Mouse (Mus musculus): ENCODE results near the gene Cuzd1. TPM values are rescaled to one million over a fixed set of nuclear protein-coding genes. Genes with fewer than 3 reads are reported as not detected.

The Cuzd1 gene
- total RNA-seq, 2 experiments from 2014 or later: 0.33 to 0.38 TPM

GRCm38 (mm10) chr7:131264251-131264650 lies 57.8 kb downstream of the Cuzd1 start:
- DNase-seq: no peak
- intact Hi-C loops (cut with DNase I): no loop called here

GRCm38 (mm10) chr7:131260946-131261345 lies 61.1 kb downstream of the Cuzd1 start:
- intact Hi-C loops (cut with DNase I): no loop called here

More at GRCm38 (mm10) chr7:131260946-131261345, 61.1 kb downstream of the Cuzd1 start:
- DNase-seq: no peak

Other genes with a start within 250 kb of the Cuzd1 start
- not detected for gene 4933402N03Rik, start 176.0 kb downstream of the Cuzd1 start, total RNA-seq (2021)
- 10 to 100 TPM; 12.5 to 14.2 TPM for gene 5430419D17Rik, start 147.9 kb downstream of the Cuzd1 start, total RNA-seq (2021)
- not detected for gene Fam24b, start 7.2 kb upstream of the Cuzd1 start, total RNA-seq (2021)
- not detected for gene Fam24a, start 11.6 kb upstream of the Cuzd1 start, total RNA-seq (2021)
- gene 2310057M21Rik, start 40.5 kb upstream of the Cuzd1 start, total RNA-seq (2021): 10 to 100 TPM; 11.9 to 14.1 TPM
- 10 to 100 TPM; 43.1 to 47.8 TPM for gene Pstk, start 48.8 kb upstream of the Cuzd1 start, total RNA-seq (2021)
- gene Ikzf5, start 88.2 kb upstream of the Cuzd1 start, total RNA-seq (2021): 10 to 100 TPM; 34.2 to 37.2 TPM
- 100 to 1,000 TPM; 204 to 213 TPM for gene Acadsb, start 88.3 kb upstream of the Cuzd1 start, total RNA-seq (2021)
- not detected for gene Hmx3, start 220.6 kb upstream of the Cuzd1 start, total RNA-seq (2021)
- not detected for gene Hmx2, start 226.5 kb upstream of the Cuzd1 start, total RNA-seq (2021)
- gene Bub3, start 237.9 kb upstream of the Cuzd1 start, total RNA-seq (2021): 10 to 100 TPM; 26.6 to 34.1 TPM